Mouse (Mus musculus): Measurements from ENCODE around the gene Ptprn.

GRCm38 (mm10) chr1:75201236-75201635 is 63.1 kb downstream of the Ptprn start:
- no peak for TF ChIP-seq SIN3A (IDR thresholded peaks at IDR 0.05; ENCODE audit: low read length)
- no peak for TF ChIP-seq POLR2A (IDR thresholded peaks at IDR 0.05; ENCODE audit: low read depth, low read length)
- TF ChIP-seq CTCF (conservative IDR thresholded peaks at IDR 0.05 in 1 of 2, IDR thresholded peaks at IDR 0.05 in 1 of 2; ENCODE audit: low read depth in 2 of 2, low read length in 2 of 2), result no peak
- no peak for TF ChIP-seq MEF2A (IDR thresholded peaks at IDR 0.05; ENCODE audit: borderline replicate concordance, low read depth, low read length)
- TF ChIP-seq GABPA (IDR thresholded peaks at IDR 0.05; ENCODE audit: insufficient replicate concordance, low read depth, low read length), result no peak
